Mouse (Mus musculus) granulocyte monocyte progenitor cell, adult 5-6 weeks (primary cell): ENCODE data around the gene Gxylt2. TPM values are rescaled to one million over a fixed set of nuclear protein-coding genes. Genes with fewer than 3 reads are reported as not detected.

Experiments used
- ATAC-seq: replicated peaks from 2 replicates; pipeline ENCODE4 v1.8.0; 2016; ENCODE audit warnings: mild to moderate bottlenecking, moderate TSS enrichment, inconsistent platforms; ENCODE audit not compliant: poor library complexity, severe bottlenecking
- total RNA-seq, 2 experiments: library from RNA; stranded (forward) in 1 of 2; stranded (reverse) in 1 of 2; fragments of 200-712, 200-1000 nt in 1 of 2; fragments of >200 nt in 1 of 2; fragmentation: Nextera tagmentation in 1 of 2; gene quantifications; 2 replicates each; pipeline ENCODE4 v1.2.3; 2014 to 2017

Gxylt2 gene
- total RNA-seq, 2 experiments from 2014 or later = not detected

DNA sequence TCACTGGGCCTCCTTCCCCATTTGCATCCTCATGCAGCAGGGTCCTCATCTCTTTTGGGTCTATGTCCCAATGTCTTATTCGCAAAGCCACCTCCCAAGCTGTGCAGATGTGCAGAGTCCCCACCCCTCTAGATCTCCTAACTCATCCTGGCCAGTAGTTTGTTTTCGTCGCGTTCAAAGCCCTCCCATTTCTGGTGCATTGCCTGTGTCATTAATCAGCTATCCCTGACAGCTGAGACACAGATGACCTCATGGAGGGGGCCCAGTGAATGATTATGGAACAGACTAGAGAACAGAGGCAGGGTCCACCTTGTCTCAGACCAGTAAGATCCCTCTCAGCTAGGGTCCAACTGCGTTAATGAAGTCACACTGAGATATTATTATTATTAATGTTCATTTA, 6.3 kb downstream of the Gxylt2 start:
- ATAC-seq = no peak

- no peak for ATAC-seq
Measured at GRCm38 (mm10) chr6:100715296-100715828, 10.8 kb downstream of the Gxylt2 start.

DNA sequence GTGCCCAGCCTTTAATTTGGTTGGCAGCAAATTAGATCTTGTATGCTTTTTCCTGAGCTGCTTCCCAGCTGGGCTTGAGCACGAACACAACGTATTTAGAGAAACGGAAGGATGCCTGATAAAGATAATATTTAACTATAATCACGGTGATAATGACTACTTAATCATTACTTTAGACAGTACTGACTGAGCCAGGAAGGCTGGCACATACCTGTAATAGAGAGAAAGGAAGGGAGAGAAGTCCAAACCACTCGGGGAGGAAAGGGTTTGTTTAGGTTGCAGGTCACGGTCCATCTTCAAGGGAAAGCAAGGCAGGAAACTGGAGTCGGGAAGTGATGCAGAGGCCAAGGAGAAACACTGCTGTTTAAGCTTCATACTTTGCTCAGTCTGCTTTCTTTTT, 11.6 kb downstream of the Gxylt2 start:
- no peak for ATAC-seq

- ATAC-seq = no peak
Measured at GRCm38 (mm10) chr6:100716817-100717216, 12.3 kb downstream of the Gxylt2 start.

DNA sequence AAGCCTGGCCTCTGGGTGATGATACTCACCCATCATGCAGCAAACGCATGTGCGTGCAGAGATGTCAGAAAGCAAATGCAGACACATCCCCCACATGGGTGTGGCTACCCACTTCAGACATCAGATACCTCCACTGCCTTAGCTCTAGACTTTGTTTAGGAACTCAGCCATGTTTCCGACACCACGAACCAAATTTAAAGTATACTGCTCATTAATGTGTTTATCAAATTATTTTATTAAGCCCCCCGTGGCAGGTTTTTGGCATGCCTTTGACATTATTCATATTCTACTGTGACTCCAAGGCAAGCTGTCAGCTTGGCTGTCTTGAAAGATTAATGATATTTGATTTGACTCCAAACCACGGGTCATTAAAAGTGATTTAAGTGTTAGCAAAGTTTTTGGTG, 15.6 kb downstream of the Gxylt2 start:
- no peak for ATAC-seq

DNA sequence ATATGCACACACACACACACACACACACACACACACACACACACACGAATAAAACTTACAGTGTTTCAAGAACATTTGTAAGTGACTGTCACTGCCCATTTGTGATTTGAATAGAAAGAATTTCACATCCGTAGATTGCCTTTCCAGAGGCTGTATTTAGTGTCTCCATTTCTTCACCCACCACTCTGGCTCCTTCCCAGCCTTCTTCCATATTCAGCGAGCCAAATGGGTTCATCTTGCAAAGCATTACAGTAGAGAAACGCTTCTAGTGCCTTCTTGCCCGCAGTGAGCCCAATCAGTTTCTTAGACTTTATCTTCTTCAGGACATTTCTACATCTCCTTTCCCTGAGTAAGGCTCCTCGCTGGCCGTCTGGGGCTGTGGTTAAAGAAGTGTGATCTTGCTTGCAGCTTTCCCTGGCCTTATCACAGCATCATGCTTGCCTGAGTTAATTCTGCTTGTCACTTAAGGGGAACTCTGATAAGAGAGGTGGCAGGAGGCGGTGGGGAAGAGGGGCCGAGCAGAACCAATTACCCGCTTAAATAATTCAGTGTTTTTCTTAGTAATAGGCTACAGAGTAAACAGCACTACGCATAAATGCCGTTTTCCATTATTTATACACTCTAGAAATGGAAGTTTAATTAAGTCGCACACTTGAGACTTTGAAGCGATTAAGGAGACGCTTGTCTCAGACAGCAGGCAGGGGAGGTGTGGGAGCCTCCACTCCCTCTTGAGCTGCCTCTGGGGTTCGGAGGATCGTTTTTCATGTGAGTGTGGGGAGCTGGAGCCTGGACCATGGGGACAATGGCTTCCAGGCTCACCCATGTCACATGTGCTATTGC, 16.6 kb downstream of the Gxylt2 start:
- peak; percentile 50 for ATAC-seq

DNA sequence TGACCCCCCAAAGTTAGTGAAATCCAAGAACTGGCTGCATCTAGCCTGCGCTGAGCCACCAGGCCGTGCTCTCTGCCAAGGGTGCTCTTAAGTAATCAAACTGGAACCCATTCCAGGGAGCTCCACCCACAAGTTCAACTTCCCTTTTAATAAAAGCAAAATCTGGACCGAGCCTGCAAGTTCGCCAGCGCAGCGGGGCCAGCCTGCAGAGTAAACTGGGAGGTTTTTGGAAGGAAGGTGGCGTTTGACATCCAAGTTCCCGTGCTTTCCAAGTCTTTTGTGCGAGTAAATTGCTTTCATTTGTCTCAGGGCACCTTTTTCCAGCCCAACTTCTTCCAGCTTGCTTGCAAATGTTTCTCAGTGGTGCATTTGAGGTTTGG, 27.5 kb downstream of the Gxylt2 start:
- ATAC-seq = peak; percentile 53

DNA sequence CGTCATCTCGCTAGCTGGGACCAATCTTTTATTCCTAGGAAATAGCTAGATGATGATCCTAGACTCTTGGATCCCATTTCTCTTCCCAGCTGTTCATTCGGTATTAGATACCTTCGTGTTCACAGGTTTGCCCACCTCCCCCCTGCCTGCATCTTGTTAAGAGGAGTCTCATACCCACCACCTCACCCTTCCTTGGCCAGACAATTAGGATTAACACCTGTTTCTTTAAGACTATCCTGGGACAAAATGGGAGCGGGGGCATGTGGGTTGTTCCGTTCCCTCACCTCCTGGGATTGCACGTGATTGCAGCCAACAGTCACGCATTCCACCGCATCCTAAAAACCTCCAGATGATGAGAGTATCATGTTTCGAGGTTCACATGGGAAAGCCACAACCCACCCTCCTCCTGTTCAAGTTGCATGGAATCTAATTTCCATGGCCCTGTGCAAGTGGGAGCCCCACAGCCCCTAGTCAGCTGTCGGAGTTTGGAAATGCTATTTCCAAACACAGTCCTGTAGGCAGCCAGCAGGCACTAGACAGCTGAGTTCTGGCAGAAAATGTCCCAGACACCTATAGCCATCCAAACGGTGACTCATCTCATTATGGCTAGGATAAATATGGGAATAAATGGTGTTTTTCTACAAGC, 28.0 kb downstream of the Gxylt2 start:
- no peak for ATAC-seq

- no peak for ATAC-seq
Measured at GRCm38 (mm10) chr6:100733218-100733617, 28.7 kb downstream of the Gxylt2 start.

GRCm38 (mm10) chr6:100734321-100734720, 29.8 kb downstream of the Gxylt2 start:
- ATAC-seq = no peak

DNA sequence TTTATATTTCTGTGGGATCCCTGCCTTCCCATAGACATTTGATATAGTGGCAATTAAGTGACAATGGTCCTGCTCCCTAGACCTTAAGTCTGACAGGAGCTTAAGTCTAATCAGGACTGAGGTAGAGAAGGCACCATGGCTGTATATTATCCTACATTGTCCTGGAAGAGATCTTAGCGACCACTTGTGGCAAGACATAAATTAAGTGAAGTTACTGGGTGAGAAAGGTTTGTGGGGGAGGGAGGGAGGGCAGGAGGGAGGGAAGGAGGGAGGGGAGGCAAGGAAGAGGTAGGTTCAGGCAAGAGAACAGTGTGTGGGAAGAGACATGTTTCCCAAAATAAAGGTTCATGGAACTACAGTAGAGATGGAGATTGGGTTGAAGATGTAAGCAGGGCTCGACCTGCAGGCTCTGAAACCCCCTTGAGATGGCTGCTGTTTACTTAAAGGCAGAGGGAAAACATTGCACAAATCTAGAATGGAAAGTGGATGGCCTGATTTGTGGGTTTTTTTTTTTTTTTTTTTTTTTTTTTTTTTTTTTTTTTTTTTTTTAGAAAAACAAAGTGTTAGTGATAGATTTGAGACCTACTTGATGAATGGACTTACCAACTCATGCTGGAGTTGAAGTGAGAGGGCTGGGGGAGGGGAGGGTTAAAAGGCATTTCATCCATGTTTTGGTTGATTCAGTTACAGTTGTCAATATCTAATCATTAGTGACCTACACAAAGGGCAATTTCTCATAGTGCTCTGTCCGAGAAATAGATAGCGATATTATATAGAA, 54.1 kb downstream of the Gxylt2 start:
- ATAC-seq = no peak

- ATAC-seq = no peak
Measured at GRCm38 (mm10) chr6:100767756-100768155, 63.2 kb downstream of the Gxylt2 start.

- ATAC-seq = no peak
Measured at GRCm38 (mm10) chr6:100775923-100776505, 71.5 kb downstream of the Gxylt2 start.

GRCm38 (mm10) chr6:100778595-100778994, 74.1 kb downstream of the Gxylt2 start:
- no peak for ATAC-seq

DNA sequence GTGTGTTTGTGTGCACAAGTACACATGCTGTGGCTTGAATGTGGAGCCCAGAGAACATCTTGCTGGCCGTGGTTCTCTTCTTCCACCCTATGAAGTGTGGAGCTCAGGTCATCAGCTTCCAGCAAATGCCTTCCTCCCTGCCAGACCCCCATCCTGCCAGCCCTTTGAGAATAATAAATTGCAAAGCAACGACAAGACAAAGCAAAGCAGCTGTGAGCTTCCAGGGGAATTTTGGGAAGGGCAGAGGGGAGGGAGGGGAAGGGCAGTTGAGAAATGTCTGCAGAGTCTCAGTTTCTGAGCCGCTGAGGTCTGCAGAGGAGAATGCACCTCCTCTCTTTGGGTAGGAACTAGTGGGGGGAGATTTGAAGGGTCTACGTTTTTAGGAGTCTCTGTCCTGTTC, 75.9 kb downstream of the Gxylt2 start:
- no peak for ATAC-seq

DNA sequence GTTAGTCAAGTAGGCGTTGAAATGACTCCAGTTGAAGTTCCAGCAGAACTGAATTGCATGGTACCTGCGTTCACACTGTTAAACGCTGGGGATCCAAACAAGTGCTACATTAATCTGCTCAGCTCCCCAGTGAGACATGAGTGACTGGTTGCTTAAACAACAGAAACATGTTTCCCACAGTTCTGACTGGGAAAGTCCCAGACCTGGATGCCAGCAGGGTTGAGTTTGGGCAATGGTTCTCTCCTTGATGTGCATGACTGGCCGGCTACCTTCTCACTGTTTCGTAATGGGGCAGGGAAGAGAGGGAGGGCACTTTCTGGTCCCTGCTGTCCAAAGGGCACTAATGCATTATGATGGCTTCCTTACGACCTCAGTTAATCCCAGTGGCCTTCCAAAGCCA, 77.1 kb downstream of the Gxylt2 start:
- ATAC-seq = no peak

GRCm38 (mm10) chr6:100787726-100788125, 83.2 kb downstream of the Gxylt2 start:
- ATAC-seq = no peak

GRCm38 (mm10) chr6:100789161-100789560, 84.6 kb downstream of the Gxylt2 start:
- no peak for ATAC-seq

- ATAC-seq = no peak
Measured at GRCm38 (mm10) chr6:100792055-100792659, 87.6 kb downstream of the Gxylt2 start.
